Mouse (Mus musculus) cerebellum, postnatal 25 days (tissue): Measurements from ENCODE around the gene Arhgap29.
A peak's percentile ranks its signal among the peaks of the same experiment; 100 is the strongest.

Source experiments
- DNase-seq, 2 experiments: peaks; one replicate each; pipeline ENCODE4 v3.0.0; 2021; ENCODE audit warnings: mixed read lengths in 2 of 2

The Arhgap29 gene

DNA sequence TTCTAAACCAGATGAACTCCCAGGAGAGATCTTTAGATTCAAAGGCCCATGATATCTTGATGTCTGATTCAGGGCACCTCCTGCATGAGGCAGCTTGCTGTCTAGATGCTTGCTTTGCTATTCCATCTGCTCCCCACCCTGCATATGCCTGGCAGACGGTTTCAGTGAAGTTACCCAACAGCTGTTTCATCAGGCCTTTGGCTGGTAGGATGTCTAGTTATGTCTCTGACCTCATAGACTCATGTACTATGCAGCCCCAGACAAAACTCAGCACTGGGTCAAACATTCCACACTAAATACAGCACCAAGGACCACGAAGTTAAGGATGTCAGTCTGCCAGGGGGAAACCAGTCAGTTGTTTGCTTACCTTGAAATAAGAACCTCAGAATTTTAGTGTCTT is 6.4 kb upstream of the Arhgap29 start:
- DNase-seq: no peak

DNA sequence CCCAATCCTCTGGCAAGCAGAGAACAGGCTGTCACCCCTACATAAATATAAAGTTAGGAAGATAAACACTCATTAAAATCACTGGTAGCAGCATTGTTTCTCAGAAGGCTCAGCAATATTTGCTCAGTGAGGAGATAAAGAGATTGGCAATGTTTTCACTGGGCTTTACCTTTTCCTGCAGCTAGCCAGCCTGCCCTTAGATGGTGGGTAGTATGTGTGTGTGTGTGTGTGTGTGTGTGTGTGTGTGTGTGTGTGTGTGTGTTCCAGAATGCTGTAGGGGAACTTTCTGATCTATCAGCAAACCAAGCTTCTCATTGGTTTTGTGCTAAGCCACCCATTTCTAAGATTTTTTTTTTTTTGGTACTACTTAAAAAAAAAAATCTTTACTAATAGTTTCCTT is 5.6 kb upstream of the Arhgap29 start:
- DNase-seq: no peak

GRCm38 (mm10) chr3:121950139-121950538 is 2.2 kb upstream of the Arhgap29 start:
- DNase-seq: no peak

GRCm38 (mm10) chr3:121951116-121951515 is 1.2 kb upstream of the Arhgap29 start:
- DNase-seq: no peak

DNA sequence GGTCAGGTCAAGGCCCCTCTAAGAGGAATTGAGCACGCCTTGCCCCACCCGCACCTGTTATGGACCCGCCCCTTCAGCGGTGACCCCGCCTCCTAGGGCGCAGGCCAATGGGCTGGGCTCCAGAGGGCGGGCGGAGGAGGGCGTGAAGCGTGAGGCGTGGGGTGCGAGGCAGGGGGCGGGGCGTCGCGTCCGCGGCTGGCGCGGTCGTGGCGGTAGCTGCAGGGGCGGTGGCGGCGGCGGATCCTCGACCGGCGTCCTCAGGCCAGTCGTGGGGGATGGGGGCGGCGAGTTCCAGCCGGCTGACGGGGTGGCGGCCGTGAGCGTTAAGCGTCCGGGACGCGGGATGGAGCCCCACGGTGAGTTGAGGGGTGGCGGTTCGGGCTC is 700 bp downstream of the Arhgap29 start:
- peak; percentile 75 to 85 for DNase-seq

- DNase-seq: peak in 1 of 2 experiments; percentile 19
Observed at GRCm38 (mm10) chr3:121953433-121954161, 1.3 kb downstream of the Arhgap29 start.

- DNase-seq: no peak
Observed at GRCm38 (mm10) chr3:121954421-121954820, 2.1 kb downstream of the Arhgap29 start.

DNA sequence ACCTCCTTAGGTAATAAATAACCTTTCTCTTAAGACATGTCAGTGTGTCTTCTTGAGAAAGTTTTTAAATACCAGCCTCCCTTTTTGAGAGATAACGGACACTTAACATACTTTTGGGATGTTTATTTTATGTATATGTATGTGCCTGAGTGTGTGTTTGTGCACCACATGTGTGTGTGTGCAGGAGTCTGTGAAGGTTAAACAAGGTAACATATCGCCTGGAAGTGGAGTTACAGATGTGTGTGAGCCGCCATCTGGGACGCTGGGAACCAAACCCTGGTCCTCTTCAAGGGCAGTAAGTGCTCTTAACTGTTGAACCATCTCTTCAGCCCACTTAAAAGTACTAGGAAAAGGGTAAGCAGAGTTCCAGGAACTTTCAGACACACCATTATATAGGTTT is 3.2 kb downstream of the Arhgap29 start:
- no peak for DNase-seq

DNA sequence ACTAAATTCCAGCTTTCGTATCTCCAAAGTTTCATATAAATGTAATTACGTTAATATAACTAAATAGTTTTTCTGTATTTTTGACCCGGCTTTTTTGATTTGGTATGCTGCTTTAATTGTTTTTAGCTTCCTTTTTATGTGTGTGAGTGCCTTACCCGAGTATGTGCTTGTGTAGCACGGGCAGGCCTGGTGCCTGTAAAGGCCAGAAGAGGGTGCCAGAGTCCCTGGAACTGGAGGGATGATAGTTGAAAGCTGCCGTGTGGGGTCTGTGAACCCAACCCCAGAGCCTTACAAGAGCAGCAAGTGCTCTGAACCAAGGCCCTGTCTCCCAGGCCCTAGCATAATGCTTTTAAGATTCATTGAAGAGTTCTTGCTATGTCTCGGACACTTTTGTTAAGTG is 4.4 kb downstream of the Arhgap29 start:
- DNase-seq: no peak

DNA sequence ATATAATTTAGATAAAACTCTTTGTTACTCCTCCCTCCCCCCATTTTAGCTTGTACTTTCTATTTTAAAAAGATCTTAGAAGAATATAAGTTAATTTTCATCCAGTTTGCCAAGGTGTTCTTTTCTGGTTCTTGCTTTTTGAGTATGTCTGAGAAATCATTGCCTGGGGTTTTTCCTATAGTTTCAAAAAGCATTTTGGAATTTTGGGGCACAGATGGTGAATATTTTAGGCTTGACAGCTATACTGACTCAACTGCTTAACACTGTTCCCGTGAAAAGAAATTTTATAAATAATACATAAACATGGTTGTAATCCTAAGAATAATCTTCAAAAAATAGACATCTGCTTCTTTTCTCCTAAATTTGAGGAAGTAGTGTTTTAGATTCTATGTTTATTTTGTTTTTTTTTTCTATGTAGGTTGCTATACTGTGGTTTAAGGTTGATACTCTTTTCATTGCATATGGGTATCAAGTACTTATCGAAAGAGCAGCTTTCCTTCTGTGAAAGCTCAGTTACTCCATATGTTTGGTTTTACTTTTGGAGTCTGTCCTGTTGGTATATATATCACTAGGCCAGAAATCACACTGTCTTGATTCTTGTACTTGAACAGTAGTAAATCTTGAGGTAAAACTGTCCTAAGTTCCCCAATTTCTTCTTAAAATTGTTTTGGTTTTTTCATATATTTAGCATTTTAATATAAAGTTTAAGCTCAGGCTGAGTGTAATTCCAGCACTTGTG is 5.4 kb downstream of the Arhgap29 start:
- no peak for DNase-seq

DNA sequence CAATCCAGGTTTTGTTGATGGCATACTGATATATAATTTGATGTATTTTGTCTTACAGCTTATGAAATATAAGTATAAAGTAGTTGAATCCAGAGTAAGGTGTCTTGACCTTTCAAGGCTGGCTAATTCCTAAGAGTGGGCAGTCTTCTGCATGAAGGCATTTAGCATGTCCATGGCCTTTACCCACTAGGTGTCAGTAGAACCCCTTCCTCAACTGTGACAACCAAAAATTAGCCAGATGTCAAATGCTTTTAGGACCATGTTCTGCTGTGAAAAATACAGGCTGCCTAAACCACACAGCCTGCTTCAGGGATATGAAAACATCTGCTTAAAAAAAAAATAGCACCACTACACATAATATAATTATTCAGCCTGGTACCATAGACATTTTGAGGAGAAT is 11.8 kb downstream of the Arhgap29 start:
- peak in 1 of 2 experiments; percentile 31 for DNase-seq

DNA sequence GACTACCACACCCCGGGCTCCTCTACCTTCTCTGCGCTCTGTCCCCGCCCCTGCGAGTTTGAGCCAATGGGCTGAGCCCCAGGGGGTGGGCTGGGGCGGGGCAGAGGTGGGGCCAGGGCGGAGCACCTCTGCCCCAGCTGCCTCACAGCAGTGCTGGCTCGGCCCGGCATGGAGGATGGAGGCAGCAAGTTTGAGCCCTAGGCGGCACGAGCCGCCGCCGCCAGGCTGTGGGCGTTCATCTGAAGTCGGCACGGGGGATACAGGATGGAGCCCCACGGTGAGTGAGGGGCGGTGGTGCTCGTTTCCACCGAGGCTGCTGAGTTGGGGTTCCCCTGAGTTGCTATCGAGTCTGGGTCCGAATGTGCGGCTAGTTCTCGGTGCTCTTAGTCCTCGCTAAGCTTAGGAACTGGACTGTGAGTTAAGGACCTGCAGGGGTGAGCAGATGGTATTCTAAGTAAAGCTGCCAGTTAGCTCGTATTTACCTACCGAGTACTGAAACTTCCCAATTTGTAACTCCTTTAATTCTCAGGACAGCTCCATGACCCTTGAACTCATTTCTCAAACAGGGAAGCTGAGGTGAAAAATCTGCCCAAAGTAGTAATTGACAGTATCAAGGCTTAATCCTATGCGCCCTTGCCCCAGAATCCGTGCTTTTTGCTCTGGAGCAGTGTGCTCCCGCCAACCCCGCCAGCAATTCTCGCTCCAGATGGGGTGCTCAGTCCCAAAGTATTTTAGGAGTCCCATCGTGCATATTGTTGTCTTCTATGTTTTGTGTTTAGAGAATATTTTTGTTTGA is 15.5 kb downstream of the Arhgap29 start:
- DNase-seq: peak; percentile 71 to 87

DNA sequence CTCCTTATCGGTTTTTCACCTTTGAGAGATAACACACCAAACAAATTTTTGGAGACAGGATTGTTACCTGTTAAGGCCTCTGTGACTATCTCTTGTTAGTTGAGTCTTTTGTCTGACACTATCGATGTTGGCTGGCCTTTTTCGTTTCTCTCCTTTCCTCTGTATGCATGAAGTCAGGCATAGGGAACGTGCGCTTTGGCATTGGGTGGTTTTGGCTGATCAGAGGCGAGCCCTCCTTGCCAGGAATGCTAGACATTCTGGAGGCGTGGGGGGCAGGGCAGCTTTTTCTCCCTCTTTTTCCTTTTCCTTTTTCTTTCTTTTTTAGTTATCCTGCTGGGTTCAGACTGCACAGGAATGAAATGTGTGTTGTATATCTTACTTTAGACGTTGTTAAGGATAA is 16.3 kb downstream of the Arhgap29 start:
- peak; percentile 13 to 45 for DNase-seq

DNA sequence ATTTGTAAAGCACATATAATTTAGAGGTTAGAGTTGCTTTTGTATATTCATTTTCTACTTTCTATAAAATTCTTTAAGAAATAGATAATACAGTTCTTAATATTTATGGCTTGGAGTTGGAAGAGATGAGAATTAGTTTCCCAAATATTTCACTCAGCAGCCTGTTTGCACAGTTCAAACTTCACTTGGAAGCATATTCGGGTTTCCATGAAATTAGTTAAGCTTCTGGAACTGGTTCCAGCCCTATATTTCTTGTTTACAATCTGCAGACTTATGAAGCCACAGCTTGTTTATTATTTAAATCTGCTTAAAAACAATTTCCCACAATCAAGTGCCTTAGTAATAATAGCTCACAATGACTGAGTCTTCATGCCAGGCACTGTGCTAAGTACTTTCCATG is 17.1 kb downstream of the Arhgap29 start:
- DNase-seq: no peak

- peak in 1 of 2 experiments; percentile 13 for DNase-seq
Observed at GRCm38 (mm10) chr3:121973761-121974160, 21.4 kb downstream of the Arhgap29 start.

DNA sequence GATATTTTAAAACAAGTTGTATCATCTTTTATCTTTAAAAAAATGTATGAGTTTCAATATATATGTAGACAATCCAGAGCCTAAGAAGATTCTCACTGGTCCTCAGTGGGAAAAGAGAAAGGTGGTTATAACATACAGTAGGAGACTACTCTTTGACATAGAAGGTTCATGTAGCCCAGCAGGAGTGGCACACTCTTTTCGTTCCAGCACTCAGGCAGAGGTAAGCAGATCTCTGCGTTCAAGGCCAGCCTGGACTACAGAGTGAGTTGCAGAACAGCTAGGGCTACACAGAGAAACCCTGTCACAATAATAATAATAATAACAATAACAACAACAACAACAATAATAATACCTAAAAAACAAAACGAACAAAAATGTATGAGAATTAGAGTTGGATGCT is 23.0 kb downstream of the Arhgap29 start:
- no peak for DNase-seq

- DNase-seq: no peak
Observed at GRCm38 (mm10) chr3:121981306-121981705, 29.0 kb downstream of the Arhgap29 start.

DNA sequence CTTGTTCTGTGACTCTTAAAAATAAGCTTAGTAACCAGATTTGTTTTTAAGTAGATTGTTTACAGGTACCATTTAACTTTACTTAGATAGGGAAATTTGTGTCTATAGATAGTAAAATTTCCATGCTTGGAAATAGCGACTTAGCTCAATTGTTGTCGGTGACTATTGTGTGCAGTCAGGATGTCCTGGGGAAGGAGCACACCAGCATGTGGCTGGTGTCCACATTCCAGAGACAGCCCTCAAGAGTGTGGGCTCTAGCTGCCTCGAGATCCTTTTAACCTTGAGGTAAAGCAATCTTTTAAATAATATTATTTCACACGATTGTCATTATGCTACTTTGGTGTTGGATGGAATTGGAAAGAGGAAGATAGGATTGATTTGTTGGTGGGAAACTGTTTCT is 30.1 kb downstream of the Arhgap29 start:
- no peak for DNase-seq

GRCm38 (mm10) chr3:121995125-121995524 is 42.8 kb downstream of the Arhgap29 start:
- no peak for DNase-seq

DNA sequence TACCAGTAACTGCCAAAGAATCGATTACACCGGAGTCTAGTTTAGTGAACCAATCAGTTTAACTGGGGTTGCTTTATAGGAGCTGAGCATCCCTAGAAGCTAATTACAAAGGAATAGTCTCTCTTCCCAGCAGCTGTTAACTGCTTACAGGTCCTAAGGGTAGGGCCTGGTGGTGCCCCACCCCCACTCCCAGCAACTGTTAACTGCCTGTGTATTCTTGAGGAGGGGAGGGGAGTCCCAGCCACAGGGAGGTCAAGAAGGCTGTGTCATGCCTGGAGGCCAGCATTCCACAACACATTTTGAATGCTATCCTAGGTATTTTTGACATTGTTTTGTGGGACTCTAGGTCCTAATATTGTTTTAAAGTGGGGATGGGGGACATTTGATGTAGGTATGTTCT is 47.6 kb downstream of the Arhgap29 start:
- no peak for DNase-seq

- no peak for DNase-seq
Observed at GRCm38 (mm10) chr3:122001568-122001967, 49.2 kb downstream of the Arhgap29 start.

DNA sequence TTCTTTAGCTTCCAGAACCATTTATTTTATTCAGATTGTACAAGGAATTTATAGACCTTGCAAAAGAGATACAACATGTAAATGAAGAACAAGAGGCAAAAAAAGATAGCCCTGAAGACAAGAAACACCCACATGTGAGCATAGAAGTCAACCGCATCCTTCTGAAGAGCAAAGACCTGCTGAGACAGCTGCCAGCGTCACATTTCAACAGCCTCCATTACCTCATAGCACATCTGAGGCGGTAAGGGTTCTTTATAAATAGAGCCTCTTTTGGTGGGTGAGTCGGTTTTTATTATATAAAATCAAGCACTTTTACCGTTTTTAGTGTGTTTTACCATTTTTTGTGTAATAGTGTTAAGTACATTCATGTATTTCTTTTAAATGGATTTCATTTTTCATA is 57.5 kb downstream of the Arhgap29 start:
- no peak for DNase-seq

DNA sequence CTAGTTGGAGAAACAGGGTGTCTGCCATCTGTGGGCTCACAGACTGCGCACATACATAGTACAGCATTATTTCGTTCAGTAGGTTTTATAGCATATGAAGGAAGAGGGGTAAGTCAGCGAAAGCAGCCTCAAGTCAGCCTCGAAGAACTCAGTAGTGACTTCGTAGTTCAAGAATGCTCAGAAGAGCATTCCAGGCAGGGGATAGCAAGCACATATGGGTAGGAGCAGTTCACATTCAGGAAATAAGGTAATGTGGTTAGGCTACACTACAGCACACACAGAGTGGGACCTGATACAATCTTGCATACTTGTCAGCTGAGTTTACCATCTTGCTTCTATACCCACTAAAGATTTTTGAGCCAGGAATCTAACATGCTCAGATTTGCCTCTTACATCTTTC is 58.0 kb downstream of the Arhgap29 start:
- DNase-seq: no peak

- DNase-seq: no peak
Observed at GRCm38 (mm10) chr3:122012464-122012863, 60.1 kb downstream of the Arhgap29 start.
